Mouse (Mus musculus) right cerebral cortex, postnatal 4 days (tissue): ENCODE measurements around the gene Npb.
"Not testable (repeated sequence)": the region's sequence is repeated elsewhere in the genome, so short reads cannot be mapped to it uniquely, and the experiment has no call there.

Source experiments
- DNase-seq: peaks from one replicate; pipeline ENCODE4 v3.0.0-alpha.2; 2022

The Npb gene

DNA sequence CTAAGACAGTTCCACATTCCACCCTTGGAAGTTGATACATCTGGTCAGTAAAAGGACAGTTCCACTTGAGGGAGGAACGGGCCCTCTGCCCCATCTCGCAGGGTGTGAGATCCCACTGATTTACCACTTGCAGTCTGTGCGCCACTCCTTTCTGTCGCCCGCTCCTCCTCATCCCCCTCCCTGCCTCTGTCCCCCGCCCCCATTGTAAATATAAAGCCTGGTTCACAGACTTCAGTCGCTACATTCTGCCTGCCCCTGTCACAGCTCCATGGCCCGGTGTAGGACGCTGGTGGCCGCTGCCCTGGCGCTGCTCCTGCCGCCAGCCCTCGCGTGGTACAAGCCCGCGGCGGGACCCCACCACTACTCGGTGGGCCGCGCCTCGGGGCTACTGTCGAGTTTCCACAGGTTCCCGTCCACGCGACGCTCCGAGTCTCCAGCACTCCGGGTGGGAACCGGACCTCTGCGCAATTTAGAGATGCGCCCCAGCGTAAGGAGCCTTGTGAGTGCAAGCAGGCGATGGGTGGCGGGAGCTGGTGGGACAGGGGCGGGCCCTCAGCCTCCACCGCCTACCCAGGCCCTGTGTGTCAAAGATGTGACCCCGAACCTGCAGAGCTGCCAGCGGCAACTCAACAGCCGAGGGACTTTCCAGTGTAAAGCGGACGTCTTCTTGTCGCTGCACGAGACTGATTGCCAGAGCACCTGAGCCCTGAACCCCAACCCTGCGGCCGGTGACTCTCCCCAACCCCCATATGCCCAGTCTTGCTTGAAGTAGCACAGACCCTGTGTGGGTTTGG is at the start of gene Npb:
Gene Npb (plus strand): TSS at position 237 of the 794 bp plus-strand sequence.
- DNase-seq: no peak

DNA sequence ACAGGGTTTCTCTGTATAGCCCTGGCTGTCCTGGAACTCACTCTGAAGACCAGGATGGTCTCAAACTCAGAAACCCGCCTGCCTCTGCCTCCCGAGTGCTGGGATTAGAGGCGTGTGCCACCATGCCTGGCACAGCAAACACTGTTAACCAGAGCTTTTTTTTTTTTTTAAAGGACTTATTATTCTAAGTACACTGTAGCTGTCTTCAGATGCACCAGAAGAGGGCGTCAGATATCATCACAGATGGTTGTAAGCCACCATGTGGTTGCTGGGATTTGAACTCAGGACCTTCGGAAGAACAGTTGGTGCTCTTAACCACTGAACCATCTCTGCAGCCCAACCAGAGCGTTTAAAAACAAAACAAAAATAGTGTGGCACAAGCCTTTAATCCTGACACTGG is 49.4 kb upstream of the Npb start:
- not testable (repeated sequence) for DNase-seq

GRCm38 (mm10) chr11:120560952-120561728 is 47.1 kb upstream of the Npb start:
- no peak for DNase-seq

DNA sequence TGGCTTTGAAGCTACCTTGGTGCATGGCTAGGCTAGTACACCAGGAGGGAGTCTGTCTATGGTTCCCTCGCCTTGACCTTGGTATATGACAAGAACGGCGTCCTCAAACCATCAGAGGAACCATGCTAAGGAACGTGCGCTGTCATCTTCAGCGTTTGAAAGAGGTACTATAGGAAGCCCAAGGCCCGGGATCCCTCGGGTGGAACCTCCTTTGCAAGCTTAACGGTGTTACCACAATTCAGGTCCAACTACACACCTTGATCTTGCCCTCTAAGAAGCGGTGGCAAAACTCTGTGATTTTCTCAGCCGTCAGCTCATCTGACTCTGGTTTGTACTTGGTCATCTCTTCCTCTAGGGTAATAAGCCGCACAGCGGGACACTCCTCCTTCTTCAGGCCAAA is 45.3 kb upstream of the Npb start:
- DNase-seq: no peak

GRCm38 (mm10) chr11:120565114-120565513 is 43.2 kb upstream of the Npb start:
- no peak for DNase-seq

- DNase-seq: no peak
These were observed 40.0 kb upstream of the Npb start for GRCm38 (mm10) chr11:120568324-120568723.

- DNase-seq: no peak
These were observed 37.2 kb upstream of the Npb start for GRCm38 (mm10) chr11:120571122-120571521.

DNA sequence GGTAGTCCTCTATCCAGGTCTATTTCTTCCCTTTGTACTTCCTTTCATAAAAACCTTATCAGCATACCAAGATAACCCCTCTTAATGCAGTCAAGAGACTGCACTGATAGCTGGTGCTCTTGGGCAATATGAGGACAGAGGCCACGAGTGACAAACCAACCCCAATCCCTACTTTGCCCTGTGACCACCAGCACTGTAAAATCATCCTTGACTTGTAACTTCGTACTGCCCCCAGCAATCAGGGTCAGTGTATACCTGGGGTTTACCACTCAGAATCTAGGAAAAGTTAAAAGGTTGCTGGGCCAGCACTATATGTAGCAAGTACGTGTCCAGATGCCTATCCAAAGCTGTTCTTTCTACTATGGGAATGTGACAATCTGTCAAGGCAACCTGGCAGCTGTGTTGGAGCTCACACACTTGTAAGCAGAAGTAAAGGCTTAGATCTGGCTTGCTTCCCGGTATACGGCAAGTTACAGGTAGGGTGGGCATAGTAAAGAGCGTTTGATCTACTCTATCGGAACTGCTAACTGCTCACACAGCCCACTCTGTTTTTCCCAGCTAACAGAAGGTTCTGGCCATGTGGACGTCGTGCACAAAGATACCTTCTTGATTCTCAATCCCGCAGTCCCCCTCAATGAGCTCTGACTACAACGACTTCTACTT is 36.4 kb upstream of the Npb start:
- no peak for DNase-seq

GRCm38 (mm10) chr11:120572417-120572751 is 35.9 kb upstream of the Npb start:
- no peak for DNase-seq

DNA sequence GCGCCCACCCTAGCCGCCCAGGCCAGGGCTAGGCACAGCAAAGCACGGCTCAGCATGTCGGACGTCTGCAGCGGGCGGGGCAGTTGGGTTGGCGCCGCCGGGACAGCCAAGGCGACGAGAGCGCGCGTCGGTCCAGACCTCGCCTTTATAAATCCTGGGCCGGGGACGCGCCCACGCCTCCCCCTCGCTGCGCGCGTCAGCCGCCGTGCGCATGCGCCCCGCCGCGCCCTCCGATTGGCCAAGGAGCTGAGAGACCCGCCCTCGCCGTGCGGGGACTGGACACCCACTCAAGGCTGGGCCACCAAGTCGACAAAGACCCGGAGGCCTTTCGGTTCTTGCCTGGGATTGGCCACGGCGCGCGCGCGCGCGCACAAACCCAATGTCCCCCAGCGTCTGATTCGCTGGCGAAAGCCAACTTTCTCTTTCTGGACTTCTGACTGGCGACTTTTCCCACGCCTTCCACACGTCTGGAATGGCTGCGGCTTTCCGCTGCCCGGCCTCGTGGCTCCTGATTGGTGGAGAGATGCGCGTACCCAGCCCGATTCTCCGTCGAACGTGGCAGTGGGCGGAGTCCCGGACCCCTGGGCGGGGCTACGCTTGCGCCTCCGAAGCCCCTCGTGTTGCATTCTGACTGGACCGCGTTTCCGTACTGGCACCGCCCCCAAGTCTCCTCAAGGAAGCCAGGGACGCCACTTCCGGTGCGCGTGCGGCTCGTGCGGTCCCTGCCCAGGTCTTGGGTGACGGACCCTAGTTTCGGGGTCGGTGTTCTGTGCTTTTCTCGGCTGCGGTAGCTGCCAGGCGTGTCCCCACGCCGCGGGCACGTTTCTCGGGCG is 35.3 kb upstream of the Npb start, which contains the start of gene P4hb:
Gene P4hb (minus strand): TSS at position 502 of the 833 bp plus-strand sequence.
- peak; percentile 98 for DNase-seq

DNA sequence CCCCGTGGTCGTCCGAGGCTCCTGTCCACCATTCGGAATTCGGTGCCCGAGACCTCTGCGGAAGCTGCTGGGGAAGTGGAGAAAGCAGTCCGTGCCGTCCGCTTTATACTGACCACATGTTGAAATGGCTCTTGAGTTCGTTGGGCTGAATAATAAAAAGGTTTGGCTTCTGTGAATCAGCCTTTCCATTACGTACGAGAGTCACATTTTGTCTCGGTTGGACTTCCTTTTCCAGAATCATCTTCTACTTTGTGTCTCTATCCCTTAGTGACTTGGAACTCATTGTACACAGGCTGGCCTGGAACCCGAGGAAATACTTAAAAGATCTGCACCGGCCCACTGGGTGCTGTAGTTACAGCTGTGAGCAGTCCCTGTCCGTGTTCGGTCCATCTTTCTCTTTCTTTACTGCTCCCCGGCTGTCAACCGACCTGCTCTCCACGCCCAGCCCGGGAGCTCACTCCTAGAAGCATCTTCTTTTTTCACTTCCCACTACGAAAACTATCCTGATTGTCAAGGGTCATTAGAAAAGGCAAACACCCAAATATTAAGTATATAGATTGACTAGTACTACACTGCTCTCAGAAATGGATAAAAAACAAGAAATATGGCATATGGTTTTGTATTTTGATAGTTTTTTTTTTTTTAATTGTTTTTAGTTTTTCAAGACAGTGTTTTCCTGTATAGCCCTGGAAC is 34.5 kb upstream of the Npb start:
- DNase-seq: no peak

GRCm38 (mm10) chr11:120574278-120574600 is 34.0 kb upstream of the Npb start:
- no peak for DNase-seq

- no peak for DNase-seq
These were observed 33.2 kb upstream of the Npb start for GRCm38 (mm10) chr11:120575046-120575445.

GRCm38 (mm10) chr11:120575940-120576339 is 32.3 kb upstream of the Npb start:
- DNase-seq: no peak

- no peak for DNase-seq
These were observed 31.8 kb upstream of the Npb start for GRCm38 (mm10) chr11:120576365-120576981.

DNA sequence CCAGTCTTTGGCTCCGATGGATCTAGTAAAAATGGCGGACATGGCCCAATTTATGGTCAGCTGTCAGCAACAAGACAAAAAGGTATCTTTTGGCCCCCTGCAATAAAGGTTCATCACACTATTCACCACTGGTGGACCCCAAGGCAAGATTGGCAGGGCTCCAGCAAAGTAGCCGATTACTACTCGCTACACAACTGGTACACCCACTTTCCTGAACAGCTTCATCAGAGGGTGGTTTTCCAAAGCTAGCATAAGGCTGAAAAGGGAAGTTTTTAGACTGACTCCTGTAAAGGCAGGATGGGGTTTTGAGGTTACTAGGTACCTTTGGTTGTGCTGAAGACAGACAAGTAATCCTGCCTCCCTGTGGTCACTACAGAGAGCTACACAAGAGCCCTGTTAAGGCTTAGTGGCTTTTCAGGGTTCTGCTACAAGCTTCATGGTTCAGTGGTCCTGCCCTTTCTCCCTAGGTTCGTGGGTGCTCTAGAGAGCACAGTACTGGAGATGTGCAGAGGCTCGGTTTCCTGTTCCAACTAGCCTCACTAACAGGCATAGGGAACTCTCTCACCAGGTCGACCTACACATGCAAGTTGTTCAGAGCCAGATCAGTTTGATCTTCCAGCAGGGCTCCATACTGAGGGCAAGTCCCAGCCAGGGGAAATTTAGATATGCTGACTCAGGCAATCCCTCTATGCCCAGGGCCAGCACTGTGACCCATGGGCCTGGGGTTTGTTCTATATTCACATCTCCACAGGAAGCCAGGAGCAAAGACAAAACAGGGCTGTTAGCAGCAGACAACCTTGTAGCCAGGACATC is 30.9 kb upstream of the Npb start:
- DNase-seq: peak; percentile 42

DNA sequence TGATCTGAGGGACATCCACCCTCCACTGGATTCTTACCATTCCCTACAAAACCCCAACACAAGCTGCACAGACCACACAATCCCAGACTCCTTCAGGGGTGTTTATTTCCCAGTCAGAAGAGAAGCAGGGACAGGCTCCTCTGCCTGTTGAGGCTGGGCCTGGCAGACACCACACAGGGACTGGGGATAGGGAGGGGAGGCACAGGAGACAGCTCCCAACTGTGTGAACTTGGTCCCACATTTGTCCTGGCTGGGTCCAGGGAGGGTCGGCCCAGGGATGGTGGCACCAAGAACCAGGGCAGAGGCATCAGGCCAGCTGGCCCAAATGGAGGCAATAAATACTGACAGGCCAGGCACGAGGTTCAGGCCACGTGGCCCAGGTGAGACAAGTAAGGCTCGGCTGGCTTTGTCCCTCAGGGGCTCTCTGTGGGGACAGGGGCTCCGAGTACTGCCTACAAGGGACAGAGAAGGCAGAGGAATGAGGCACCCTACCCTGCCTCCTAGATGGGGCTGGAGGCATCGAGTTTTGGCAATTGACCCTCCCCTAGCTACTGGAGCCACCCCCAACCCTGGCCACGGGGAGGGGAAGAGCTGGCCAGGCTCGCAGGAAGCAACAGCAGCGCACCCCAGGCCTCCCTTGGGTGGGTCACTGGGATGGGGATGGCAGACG is 30.1 kb upstream of the Npb start:
- DNase-seq: no peak

DNA sequence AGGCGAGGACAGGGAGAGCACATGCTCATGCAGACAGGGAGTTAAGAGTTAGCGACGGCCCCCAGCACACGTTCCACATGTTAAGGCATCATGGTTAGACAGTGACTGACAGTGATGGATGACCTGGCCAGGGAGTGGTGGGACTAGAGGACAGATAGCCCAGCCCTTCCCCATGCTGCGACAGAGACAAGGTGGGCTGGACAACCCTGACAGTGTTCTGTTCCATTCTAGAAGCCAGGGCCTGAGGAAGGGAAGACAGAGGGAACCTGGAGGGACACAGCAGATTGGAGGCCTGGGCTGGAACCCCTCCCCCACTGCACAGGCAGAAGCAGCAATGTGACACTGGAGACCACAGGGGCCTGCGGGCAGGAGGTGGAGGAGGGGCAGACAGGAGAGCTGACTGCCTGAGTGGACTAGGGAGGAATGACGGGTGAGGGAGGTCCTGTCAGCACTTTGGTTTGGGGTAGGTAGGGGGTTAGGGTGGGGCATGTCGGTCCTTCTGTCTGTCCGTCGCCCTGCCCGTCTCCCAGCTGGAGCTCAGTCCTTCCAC is 29.5 kb upstream of the Npb start:
- no peak for DNase-seq

GRCm38 (mm10) chr11:120579316-120580107 is 28.8 kb upstream of the Npb start:
- peak; percentile 83 for DNase-seq
